Mouse (Mus musculus): ENCODE results near the gene Pjvk. TPM values are rescaled to one million over a fixed set of nuclear protein-coding genes. Genes with fewer than 3 reads are reported as not detected.
A peak's percentile ranks its signal among the peaks of the same experiment; 100 is the strongest.

Gene Pjvk
- polyA plus RNA-seq, 1 experiment from 2014 or later: 1.2 TPM

GRCm38 (mm10) chr2:76655444-76655843 is 7.2 kb downstream of the Pjvk start:
- Histone ChIP-seq H3K27ac (ENCODE audit: low read depth, low read length) (no peak overlapping the region), H3K27me3 (ENCODE audit: control insufficient read depth, insufficient read depth, low read length) (no peaks in the 10 kb centered on the region), H3K4me2 (replicated peaks; ENCODE audit: low read depth, low read length) (no peak overlapping the region), H3K4me3 (ENCODE audit: low read length) (no peak overlapping the region), H3K9me3 (ENCODE audit: control insufficient read depth, low read length) (no peaks in the 10 kb centered on the region), H3K9ac (ENCODE audit: low read depth, low read length) (no peak overlapping the region), H3K4me1 (ENCODE audit: control insufficient read depth, insufficient read depth, low read length) (no peaks in the 10 kb centered on the region), H3K36me3 (ENCODE audit: control insufficient read depth, insufficient read depth, low read length) (no peaks in the 10 kb centered on the region)
- WGBS: 81% methylated on average over 3 of the region's 3 CpGs
- ATAC-seq (ENCODE audit: low FRiP score, low TSS enrichment): no peak

DNA sequence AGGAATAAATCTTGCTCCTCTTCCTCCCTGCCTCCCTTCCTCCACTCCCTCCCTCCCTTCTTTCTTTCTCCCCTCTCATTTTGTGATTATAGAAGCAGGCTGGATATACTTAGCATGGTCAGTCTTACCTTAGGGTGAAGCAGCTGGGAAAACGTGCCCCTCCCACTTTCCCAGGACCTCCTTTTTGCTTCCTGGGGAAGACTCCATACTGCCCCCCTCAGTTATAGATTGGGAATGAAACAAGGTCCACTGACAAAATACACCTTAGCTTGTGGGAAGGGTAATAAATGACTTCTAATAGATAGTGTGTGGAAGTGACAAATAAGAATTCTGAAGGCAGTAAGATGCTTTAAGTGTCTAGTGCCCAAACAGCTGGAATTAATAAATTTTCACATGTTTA is 7.7 kb downstream of the Pjvk start:
- Histone ChIP-seq H3K4me3 (ENCODE audit: low read length) (no peak overlapping the region), H3K36me3 (ENCODE audit: control insufficient read depth, insufficient read depth, low read length) (no peaks in the 10 kb centered on the region), H3K4me2 (replicated peaks; ENCODE audit: low read depth, low read length) (no peak overlapping the region), H3K4me1 (ENCODE audit: control insufficient read depth, insufficient read depth, low read length) (no peaks in the 10 kb centered on the region), H3K27me3 (ENCODE audit: control insufficient read depth, insufficient read depth, low read length) (no peaks in the 10 kb centered on the region), H3K9ac (ENCODE audit: low read depth, low read length) (no peak overlapping the region), H3K27ac (ENCODE audit: low read depth, low read length) (no peak overlapping the region), H3K9me3 (ENCODE audit: control insufficient read depth, low read length) (no peaks in the 10 kb centered on the region)
- ATAC-seq (ENCODE audit: low FRiP score, low TSS enrichment): no peak
- 18% methylated on average over 1 of the region's 1 CpGs for WGBS

- Histone ChIP-seq H3K36me3 (ENCODE audit: control insufficient read depth, insufficient read depth, low read length) (peaks cover 13% of the 10 kb centered on the region; the same call in 1 of the 2 replicates), H3K9ac (ENCODE audit: low read depth, low read length) (no peak overlapping the region), H3K27ac (ENCODE audit: low read depth, low read length) (no peak overlapping the region), H3K4me1 (ENCODE audit: control insufficient read depth, insufficient read depth, low read length) (no peaks in the 10 kb centered on the region), H3K27me3 (ENCODE audit: control insufficient read depth, insufficient read depth, low read length) (no peaks in the 10 kb centered on the region), H3K4me2 (replicated peaks; ENCODE audit: low read depth, low read length) (no peak overlapping the region), H3K9me3 (ENCODE audit: control insufficient read depth, low read length) (no peaks in the 10 kb centered on the region), H3K4me3 (ENCODE audit: low read length) (no peak overlapping the region)
- WGBS: 79% methylated on average over 13 of the region's 13 CpGs
- ATAC-seq (ENCODE audit: low FRiP score, low TSS enrichment): no peak
These were observed 10.3 kb downstream of the Pjvk start for GRCm38 (mm10) chr2:76658551-76658950.

DNA sequence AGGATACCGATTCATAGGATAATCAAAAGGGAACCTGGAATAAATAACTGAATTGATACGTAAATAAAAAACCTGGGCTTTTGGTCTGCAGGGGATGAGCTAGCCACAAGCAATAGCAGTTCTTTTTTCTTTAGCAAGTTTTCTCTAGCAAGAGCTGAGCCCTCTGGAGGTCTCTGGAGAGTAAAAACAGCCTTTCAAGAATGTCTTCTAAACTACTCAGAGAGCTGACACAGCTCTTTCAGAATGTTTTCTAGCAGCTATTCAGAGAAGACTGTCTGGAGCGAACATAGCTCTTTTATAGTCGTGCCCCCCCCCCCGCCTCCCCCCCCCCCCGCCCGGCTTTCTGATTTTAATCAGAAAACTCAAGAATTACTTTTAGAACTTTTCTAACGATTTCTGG is 11.1 kb downstream of the Pjvk start:
- Histone ChIP-seq H3K4me1 (ENCODE audit: control insufficient read depth, insufficient read depth, low read length) (no peaks in the 10 kb centered on the region), H3K36me3 (ENCODE audit: control insufficient read depth, insufficient read depth, low read length) (peaks cover 20% of the 10 kb centered on the region), H3K9ac (ENCODE audit: low read depth, low read length) (no peak overlapping the region), H3K27ac (ENCODE audit: low read depth, low read length) (no peak overlapping the region), H3K4me3 (ENCODE audit: low read length) (no peak overlapping the region), H3K27me3 (ENCODE audit: control insufficient read depth, insufficient read depth, low read length) (no peaks in the 10 kb centered on the region), H3K9me3 (ENCODE audit: control insufficient read depth, low read length) (no peaks in the 10 kb centered on the region), H3K4me2 (replicated peaks; ENCODE audit: low read depth, low read length) (no peak overlapping the region)
- ATAC-seq (ENCODE audit: low FRiP score, low TSS enrichment): no peak
- 63% methylated on average over 6 of the region's 8 CpGs for WGBS

- H3K36me3 ChIP-seq (ENCODE audit: control insufficient read depth, insufficient read depth, low read length): peaks cover 37% of the 10 kb centered on the region
- no peak for ATAC-seq (ENCODE audit: low FRiP score, low TSS enrichment)
- H3K4me2 ChIP-seq (replicated peaks; ENCODE audit: low read depth, low read length): no peak overlapping the region
- no peak overlapping the region for H3K9ac ChIP-seq (ENCODE audit: low read depth, low read length)
- whole genome bisulfite sequencing: 96% methylated on average over 7 of the region's 7 CpGs
- H3K4me3 ChIP-seq (ENCODE audit: low read length): no peak overlapping the region
- H3K27ac ChIP-seq (ENCODE audit: low read depth, low read length): no peak overlapping the region
- no peaks in the 10 kb centered on the region for H3K9me3 ChIP-seq (ENCODE audit: control insufficient read depth, low read length)
- no peaks in the 10 kb centered on the region for H3K27me3 ChIP-seq (ENCODE audit: control insufficient read depth, insufficient read depth, low read length)
- no peaks in the 10 kb centered on the region for H3K4me1 ChIP-seq (ENCODE audit: control insufficient read depth, insufficient read depth, low read length)
These were observed 17.3 kb downstream of the Pjvk start for GRCm38 (mm10) chr2:76665531-76665930.

GRCm38 (mm10) chr2:76667200-76667599 is 18.9 kb downstream of the Pjvk start:
- H3K4me1 ChIP-seq (ENCODE audit: control insufficient read depth, insufficient read depth, low read length): peaks cover 7% of the 10 kb centered on the region; the same call in 1 of the 2 replicates
- no peak overlapping the region for H3K4me3 ChIP-seq (ENCODE audit: low read length)
- H3K4me2 ChIP-seq (replicated peaks; ENCODE audit: low read depth, low read length): no peak overlapping the region
- H3K9ac ChIP-seq (ENCODE audit: low read depth, low read length): no peak overlapping the region
- no peaks in the 10 kb centered on the region for H3K27me3 ChIP-seq (ENCODE audit: control insufficient read depth, insufficient read depth, low read length)
- 83% methylated on average over 5 of the region's 5 CpGs for WGBS
- ATAC-seq (ENCODE audit: low FRiP score, low TSS enrichment): no peak
- H3K36me3 ChIP-seq (ENCODE audit: control insufficient read depth, insufficient read depth, low read length): peaks cover 33% of the 10 kb centered on the region
- no peak overlapping the region for H3K27ac ChIP-seq (ENCODE audit: low read depth, low read length)
- no peaks in the 10 kb centered on the region for H3K9me3 ChIP-seq (ENCODE audit: control insufficient read depth, low read length)

GRCm38 (mm10) chr2:76671641-76672040 is 23.4 kb downstream of the Pjvk start:
- Histone ChIP-seq H3K9ac (ENCODE audit: low read depth, low read length) (peak overlapping the region; percentile 52; the same call in 1 of the 2 replicates), H3K4me3 (ENCODE audit: low read length) (peak overlapping the region; percentile 54), H3K9me3 (ENCODE audit: control insufficient read depth, low read length) (no peaks in the 10 kb centered on the region), H3K4me1 (ENCODE audit: control insufficient read depth, insufficient read depth, low read length) (peaks cover 15% of the 10 kb centered on the region; the same call in 1 of the 2 replicates), H3K36me3 (ENCODE audit: control insufficient read depth, insufficient read depth, low read length) (0 out of 2 replicates have a peak, but pooled peaks cover 6% of the 10 kb centered on the region), H3K4me2 (replicated peaks; ENCODE audit: low read depth, low read length) (peak overlapping the region; percentile 62), H3K27me3 (ENCODE audit: control insufficient read depth, insufficient read depth, low read length) (no peaks in the 10 kb centered on the region), H3K27ac (ENCODE audit: low read depth, low read length) (no peak overlapping the region)
- WGBS: 83% methylated on average over 6 of the region's 6 CpGs
- no peak for ATAC-seq (ENCODE audit: low FRiP score, low TSS enrichment)

DNA sequence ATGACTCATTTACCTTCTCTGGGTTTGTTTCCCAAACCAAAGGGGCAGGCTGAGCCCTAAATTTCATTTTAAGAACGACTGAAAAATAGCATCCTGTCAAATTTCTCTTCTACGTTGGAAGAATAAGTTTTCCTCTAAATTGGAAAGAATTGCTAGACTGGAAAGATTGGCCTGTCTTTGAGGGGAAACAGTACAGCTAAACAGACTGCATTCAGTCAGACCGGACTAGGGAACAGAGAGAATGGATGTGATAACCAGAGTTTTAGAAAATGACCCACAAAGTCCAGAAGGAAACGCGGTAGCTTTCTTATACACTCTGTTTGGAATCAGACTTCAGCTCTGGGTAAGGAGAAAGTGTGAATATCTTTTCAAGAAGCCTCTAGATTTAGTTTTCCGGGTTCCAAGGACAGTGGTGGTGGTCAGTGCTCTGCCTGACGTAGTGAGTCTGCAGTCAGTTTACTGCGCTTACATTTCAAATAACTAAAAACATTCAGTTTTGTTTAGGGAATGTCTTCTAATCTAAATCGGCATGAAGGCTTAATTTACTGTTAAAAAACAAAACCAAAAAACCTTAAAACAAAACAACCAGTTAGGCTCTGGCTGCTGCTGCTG is 24.0 kb downstream of the Pjvk start:
- ATAC-seq (ENCODE audit: low FRiP score, low TSS enrichment): no peak
- H3K4me1 ChIP-seq (ENCODE audit: control insufficient read depth, insufficient read depth, low read length): peaks cover 18% of the 10 kb centered on the region; the same call in 1 of the 2 replicates
- 21% methylated on average over 9 of the region's 9 CpGs for WGBS
- H3K9ac ChIP-seq (ENCODE audit: low read depth, low read length): peak overlapping the region; percentile 52
- H3K27ac ChIP-seq (ENCODE audit: low read depth, low read length): peak overlapping the region; percentile 76
- H3K27me3 ChIP-seq (ENCODE audit: control insufficient read depth, insufficient read depth, low read length): no peaks in the 10 kb centered on the region
- H3K9me3 ChIP-seq (ENCODE audit: control insufficient read depth, low read length): no peaks in the 10 kb centered on the region
- peak overlapping the region; percentile 54 for H3K4me3 ChIP-seq (ENCODE audit: low read length)
- H3K36me3 ChIP-seq (ENCODE audit: control insufficient read depth, insufficient read depth, low read length): 0 out of 2 replicates have a peak, but pooled peaks cover 3% of the 10 kb centered on the region
- peak overlapping the region; percentile 62 for H3K4me2 ChIP-seq (replicated peaks; ENCODE audit: low read depth, low read length)

GRCm38 (mm10) chr2:76672966-76673392 is 24.7 kb downstream of the Pjvk start, which contains the start of gene Fkbp7:
Gene Fkbp7, minus strand, starts transcription at chr2:76673116.
- no peaks in the 10 kb centered on the region for H3K27me3 ChIP-seq (ENCODE audit: control insufficient read depth, insufficient read depth, low read length)
- peak within 1 kb of the TSS; percentile 76 for H3K27ac ChIP-seq (ENCODE audit: low read depth, low read length)
- H3K4me1 ChIP-seq (ENCODE audit: control insufficient read depth, insufficient read depth, low read length): peaks cover 21% of the 10 kb centered on the region; the same call in 1 of the 2 replicates
- H3K4me2 ChIP-seq (replicated peaks; ENCODE audit: low read depth, low read length): peak within 1 kb of the TSS; percentile 62
- no peaks in the 10 kb centered on the region for H3K9me3 ChIP-seq (ENCODE audit: control insufficient read depth, low read length)
- peak within 1 kb of the TSS; percentile 52 for H3K9ac ChIP-seq (ENCODE audit: low read depth, low read length)
- peak; percentile 92 for ATAC-seq (ENCODE audit: low FRiP score, low TSS enrichment)
- H3K4me3 ChIP-seq (ENCODE audit: low read length): peak within 1 kb of the TSS; percentile 54
- 0% methylated on average over 17 of the region's 17 CpGs for WGBS
- H3K36me3 ChIP-seq (ENCODE audit: control insufficient read depth, insufficient read depth, low read length): peaks cover 3% of the 10 kb centered on the region; the same call in 1 of the 2 replicates

Data from kidney, embryonic 14.5 days (tissue).